Mouse (Mus musculus) E14TG2a.4 (cell line): ENCODE measurements around the gene Mapk8.

Experiments
- H3K27me3 ChIP-seq: 2 replicates; pipeline ENCODE4 v1.6.1; 2014; ENCODE audit warnings: low read length, control low read depth; ENCODE audit not compliant: insufficient read depth
- H3K36me3 ChIP-seq: 2 replicates; pipeline ENCODE4 v1.6.1; 2014; ENCODE audit warnings: low read length, control low read depth; ENCODE audit not compliant: insufficient read depth
- H3K4me1 ChIP-seq: replicated peaks from 2 replicates; pipeline ENCODE4 v1.6.1; 2014; ENCODE audit warnings: low read depth, low read length, control low read depth
- H3K4me3 ChIP-seq: replicated peaks from 2 replicates; pipeline ENCODE4 v1.5.1; 2014; ENCODE audit warnings: mild to moderate bottlenecking, low read length
- H3K9me3 ChIP-seq: 2 replicates; pipeline ENCODE4 v1.6.1; 2014; ENCODE audit warnings: low read length, control low read depth
- CTCF ChIP-seq: conservative IDR thresholded peaks from 2 replicates; pipeline ENCODE4 v1.5.1; 2014; ENCODE audit warnings: low read length
- NANOG ChIP-seq: IDR thresholded peaks from 2 replicates; pipeline ENCODE4 v1.6.1; 2014; ENCODE audit warnings: borderline replicate concordance, low read length, mixed read lengths
- POU5F1 ChIP-seq: IDR thresholded peaks from 2 replicates; pipeline ENCODE4 v1.6.1; 2014; ENCODE audit warnings: low read length, borderline replicate concordance

Mapk8 gene

DNA sequence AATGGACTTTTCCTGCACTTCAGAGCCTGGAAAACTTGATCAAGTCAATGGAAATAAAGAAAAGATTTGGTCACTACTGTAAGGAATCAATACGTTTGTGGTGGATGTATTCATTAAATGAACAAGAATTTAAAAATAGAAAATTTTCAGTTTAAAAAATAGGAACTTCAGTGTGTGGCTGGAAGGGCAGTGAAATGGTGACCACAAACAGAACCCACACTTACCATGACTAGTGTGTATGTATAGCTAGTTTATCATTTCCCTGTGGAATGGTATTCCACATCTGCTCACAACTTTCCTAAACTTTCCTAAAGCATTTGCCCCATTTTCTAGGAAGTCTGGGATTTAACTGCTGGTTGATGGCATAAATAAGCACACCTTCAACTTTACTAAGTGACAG, 24.0 kb downstream of the Mapk8 start:
- TF ChIP-seq NANOG (no peak), POU5F1 (no peak)
- Histone ChIP-seq H3K4me3 (no peak overlapping the region), H3K9me3 (peaks cover 11% of the 10 kb centered on the region), H3K4me1 (no peaks in the 10 kb centered on the region), H3K27me3 (no peaks in the 10 kb centered on the region), H3K36me3 (0 out of 2 replicates have a peak, but pooled peaks cover 7% of the 10 kb centered on the region)

DNA sequence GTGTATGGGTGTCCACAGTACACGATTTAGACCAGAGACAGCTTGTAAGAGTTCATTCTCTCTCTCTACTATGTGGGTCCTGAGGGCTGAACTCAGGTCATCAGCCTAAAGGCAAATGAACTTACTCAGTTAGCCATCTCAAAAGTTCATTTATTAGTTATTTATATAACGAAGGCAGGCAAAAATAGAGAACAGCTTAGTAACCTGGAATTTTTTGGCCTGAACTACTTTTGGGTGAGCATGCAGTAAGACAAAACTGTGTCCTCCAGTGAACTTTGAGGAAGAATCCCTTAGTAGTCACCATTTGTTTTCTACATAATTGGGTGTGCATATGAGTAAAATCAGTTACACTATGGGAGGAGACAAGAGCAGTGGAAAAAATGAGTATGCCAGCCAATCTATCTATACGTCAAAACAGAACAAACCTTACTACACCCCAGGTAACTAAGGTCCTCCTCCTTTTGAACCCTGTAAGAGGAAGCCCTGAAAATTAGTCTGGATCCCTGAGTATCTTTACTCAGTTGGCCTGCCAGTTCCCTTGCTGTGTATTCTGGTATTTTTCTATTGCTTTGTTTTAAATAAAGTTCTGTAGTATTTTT, 28.5 kb downstream of the Mapk8 start:
- H3K4me3 ChIP-seq: no peak overlapping the region
- no peaks in the 10 kb centered on the region for H3K27me3 ChIP-seq
- H3K36me3 ChIP-seq: no peaks in the 10 kb centered on the region
- no peak for TF ChIP-seq POU5F1
- TF ChIP-seq CTCF: no peak
- TF ChIP-seq NANOG: no peak
- H3K4me1 ChIP-seq: peaks cover 3% of the 10 kb centered on the region; the same call in 1 of the 2 replicates
- H3K9me3 ChIP-seq: no peaks in the 10 kb centered on the region

DNA sequence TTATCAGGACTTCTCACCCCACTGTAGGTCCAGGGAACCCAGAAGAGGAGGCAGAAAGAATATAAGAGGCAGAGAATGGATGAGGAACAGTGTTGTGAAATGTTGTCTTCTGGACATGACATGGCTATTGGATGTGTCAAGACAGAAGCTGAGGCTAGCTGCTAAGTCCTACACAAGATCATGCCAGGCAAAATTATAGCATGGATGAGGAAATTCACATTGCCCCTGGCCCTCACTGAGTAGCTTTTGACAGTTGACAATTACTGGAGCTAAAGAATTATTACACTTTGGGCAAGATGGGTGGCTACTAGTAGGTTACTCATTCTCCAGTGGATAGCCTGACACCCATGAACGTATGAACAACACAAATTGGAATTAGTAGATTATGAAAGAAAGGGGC, 31.2 kb downstream of the Mapk8 start:
- H3K4me1 ChIP-seq: peaks cover 3% of the 10 kb centered on the region; the same call in 1 of the 2 replicates
- no peaks in the 10 kb centered on the region for H3K36me3 ChIP-seq
- TF ChIP-seq NANOG (no peak), POU5F1 (no peak)
- no peaks in the 10 kb centered on the region for H3K9me3 ChIP-seq
- H3K4me3 ChIP-seq: no peak overlapping the region
- no peaks in the 10 kb centered on the region for H3K27me3 ChIP-seq

DNA sequence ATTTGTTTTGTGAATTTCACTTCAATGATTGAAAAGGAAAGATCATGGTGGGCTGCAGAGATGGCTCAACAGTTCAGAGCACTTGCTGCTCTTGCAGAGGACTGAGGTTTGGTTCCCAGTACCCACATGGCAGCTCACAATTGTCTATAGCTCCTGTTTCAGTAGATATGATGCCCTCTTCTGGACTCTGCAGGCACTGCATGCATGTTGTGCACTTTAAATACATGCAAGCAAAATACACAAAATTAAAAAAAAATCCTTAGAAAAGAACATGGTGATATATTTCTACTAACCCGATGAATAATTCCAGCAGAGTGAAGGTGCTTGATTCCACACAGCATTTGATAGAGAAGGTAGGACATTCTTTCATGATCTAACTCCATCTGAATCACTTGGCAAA, 44.6 kb downstream of the Mapk8 start:
- peaks cover 12% of the 10 kb centered on the region; the same call in 1 of the 2 replicates for H3K36me3 ChIP-seq
- no peak overlapping the region for H3K4me3 ChIP-seq
- no peaks in the 10 kb centered on the region for H3K27me3 ChIP-seq
- no peaks in the 10 kb centered on the region for H3K4me1 ChIP-seq
- H3K9me3 ChIP-seq: no peaks in the 10 kb centered on the region
- TF ChIP-seq POU5F1 (no peak), CTCF (peak; percentile 59), NANOG (no peak)

DNA sequence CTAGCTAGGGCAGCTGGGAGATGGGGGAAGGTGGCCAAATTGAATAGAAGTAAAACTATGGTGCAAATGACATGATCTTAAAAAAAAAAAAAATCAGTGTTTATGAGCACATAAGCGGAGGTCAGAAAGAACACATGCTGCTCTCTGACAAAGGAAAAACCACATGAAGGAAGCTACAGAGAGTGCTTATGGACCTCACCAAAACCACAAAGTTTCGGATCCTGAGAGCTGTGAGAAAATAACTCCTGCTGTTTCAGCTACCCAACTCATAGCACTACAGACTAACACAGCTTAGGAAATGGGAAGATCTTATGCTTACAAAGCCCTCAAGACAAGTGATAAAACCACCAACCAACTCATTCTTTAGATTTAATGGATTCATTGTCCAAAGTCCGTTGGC, 46.9 kb downstream of the Mapk8 start:
- TF ChIP-seq NANOG: no peak
- TF ChIP-seq POU5F1: no peak
- no peak for TF ChIP-seq CTCF

DNA sequence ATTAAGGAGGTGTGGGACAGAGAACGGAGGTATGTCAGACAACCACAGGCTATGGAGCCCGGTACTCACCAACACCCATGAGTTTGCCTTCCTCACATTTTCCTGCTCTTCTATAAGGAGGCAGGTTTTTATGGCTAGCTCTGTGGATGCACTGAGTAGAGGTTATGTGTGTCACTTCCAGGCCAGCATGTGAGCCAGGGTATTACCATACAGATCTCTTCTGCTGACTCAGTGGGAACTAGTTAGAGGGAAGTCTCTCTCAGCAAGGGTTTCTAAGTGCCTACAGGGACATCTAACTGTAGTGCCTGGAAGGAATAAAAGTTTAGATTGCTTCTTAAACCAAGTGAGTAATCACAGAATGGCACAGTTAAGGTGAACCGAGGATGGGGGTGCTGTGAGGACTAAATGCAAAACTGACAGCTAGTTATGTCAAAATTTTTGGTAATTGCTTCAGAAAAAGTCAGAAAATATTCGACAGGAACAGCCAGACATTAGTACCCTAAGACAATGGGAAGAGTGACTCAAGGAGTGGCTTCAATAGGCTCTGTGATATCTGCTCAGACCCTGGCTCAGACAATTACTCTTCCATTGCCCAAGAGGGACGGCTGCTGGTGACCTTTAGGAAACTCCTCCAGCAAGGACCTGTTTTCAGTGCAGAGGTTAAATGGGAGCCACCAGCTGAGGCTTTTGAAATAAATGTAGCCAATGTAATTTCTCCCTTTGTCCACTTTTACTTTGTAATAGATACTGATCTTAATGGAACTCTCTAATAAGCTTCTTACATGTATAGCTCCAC, 48.7 kb downstream of the Mapk8 start:
- Histone ChIP-seq H3K36me3 (peaks cover 5% of the 10 kb centered on the region; the same call in 1 of the 2 replicates), H3K9me3 (no peaks in the 10 kb centered on the region), H3K4me1 (no peaks in the 10 kb centered on the region), H3K27me3 (no peaks in the 10 kb centered on the region), H3K4me3 (no peak overlapping the region)
- no peak for TF ChIP-seq NANOG
- no peak for TF ChIP-seq CTCF
- TF ChIP-seq POU5F1: no peak

More for the DNA sequence above, 46.9 kb downstream of the Mapk8 start:
- no peaks in the 10 kb centered on the region for H3K9me3 ChIP-seq
- H3K27me3 ChIP-seq: no peaks in the 10 kb centered on the region
- H3K4me3 ChIP-seq: no peak overlapping the region
- peaks cover 5% of the 10 kb centered on the region; the same call in 1 of the 2 replicates for H3K36me3 ChIP-seq
- no peaks in the 10 kb centered on the region for H3K4me1 ChIP-seq

DNA sequence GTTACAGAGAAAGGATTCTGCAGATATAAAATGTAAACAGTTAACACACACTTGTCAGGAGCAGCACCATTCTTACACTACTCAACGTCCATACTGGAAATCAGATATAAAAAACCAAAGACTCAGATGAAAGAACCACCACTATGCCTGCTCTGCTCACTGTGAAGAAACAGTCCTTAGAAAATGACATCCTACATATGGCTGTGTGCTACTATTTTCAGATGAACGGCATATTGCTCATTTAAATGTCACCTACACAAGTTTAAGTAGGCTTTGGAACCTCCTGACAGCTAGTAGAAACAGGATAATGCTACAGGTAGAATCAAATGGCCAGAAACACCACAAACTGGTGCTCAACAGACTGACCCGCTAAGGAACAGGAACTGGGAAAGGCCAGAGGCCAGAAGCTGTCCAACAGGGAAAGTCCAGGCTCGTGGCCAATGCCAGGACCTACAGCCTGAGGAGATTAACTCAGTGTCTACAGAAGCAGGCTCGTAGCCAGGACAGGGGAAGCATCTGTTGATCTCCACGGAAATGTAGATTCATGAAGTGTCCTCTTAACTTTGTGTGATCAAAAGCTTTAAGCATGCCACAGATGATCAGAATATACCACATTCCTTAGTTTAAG, 66.0 kb downstream of the Mapk8 start:
- Histone ChIP-seq H3K4me1 (no peaks in the 10 kb centered on the region), H3K27me3 (no peaks in the 10 kb centered on the region), H3K4me3 (no peak overlapping the region), H3K9me3 (no peaks in the 10 kb centered on the region), H3K36me3 (peaks cover 24% of the 10 kb centered on the region)
- no peak for TF ChIP-seq CTCF
- no peak for TF ChIP-seq NANOG
- no peak for TF ChIP-seq POU5F1

DNA sequence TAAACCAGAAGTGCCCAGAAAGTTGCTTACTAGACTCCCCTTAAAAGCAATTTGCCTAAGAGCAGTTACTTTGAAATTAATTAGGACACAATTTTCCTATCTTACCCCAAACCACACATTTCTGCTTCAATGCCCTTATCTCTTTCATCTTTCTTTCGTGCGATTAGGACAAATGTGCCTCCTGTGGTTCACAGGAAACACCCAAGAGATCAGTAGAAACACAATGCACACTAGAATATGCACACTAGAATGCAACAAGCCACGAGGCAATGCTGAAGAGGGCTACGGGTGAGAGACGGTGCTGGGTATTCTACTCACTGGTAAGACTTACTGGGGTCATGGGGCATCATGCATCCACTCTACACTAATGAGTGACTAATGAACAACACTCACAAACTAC, 68.2 kb downstream of the Mapk8 start:
- Histone ChIP-seq H3K36me3 (peaks cover 18% of the 10 kb centered on the region), H3K4me1 (no peaks in the 10 kb centered on the region), H3K9me3 (no peaks in the 10 kb centered on the region), H3K4me3 (no peak overlapping the region), H3K27me3 (no peaks in the 10 kb centered on the region)
- TF ChIP-seq CTCF (no peak), NANOG (no peak), POU5F1 (no peak)

DNA sequence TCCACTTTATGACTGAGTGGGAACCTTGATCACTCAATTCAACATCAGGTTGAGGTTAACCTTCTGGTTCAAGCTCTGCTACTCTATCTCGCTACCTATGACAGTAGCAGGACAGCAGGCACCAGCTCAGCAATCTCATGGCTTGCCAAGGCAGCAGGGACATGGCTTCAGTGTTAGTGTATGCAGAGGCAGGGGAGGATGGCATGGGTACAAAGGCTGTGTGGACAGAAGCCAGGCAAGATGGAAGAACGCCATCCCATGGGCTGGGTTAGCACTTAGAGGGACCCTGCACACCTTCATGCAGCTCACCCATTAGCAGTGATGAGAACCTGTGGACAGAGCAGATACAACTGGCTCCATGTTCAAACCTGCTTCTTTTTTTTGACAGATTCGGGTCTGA, 69.7 kb downstream of the Mapk8 start:
- H3K9me3 ChIP-seq: no peaks in the 10 kb centered on the region
- TF ChIP-seq POU5F1: no peak
- peaks cover 13% of the 10 kb centered on the region; the same call in 1 of the 2 replicates for H3K36me3 ChIP-seq
- H3K27me3 ChIP-seq: no peaks in the 10 kb centered on the region
- H3K4me1 ChIP-seq: no peaks in the 10 kb centered on the region
- H3K4me3 ChIP-seq: no peak overlapping the region
